Mouse (Mus musculus): Measurements from ENCODE around the gene Gm49380. TPM values are rescaled to one million over a fixed set of nuclear protein-coding genes. Genes with fewer than 3 reads are reported as not detected.

Gene Gm49380
- total and polyA plus RNA-seq, 2 experiments from 2014 or later, result 0.81 TPM; not detected in 1

DNA sequence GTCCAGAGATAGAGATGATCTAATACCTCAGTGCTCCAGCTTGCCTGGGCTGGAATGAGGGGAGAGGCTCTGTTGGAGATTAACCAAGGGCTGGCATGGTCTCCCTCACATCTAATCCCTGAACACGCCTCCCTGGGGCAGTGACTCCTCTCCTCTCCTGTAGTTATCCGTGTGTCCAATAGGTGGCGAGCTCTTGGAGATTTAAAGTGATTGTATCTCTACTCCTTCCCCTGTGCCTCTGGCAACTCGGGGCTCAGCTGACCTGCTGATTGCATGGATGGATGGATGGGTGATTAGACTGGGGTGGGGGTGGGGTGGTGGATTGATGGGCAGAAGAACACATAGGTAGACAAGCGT, 36.6 kb downstream of the Gm49380 start:
- H3K36me3 ChIP-seq (ENCODE audit: insufficient read depth), result no peaks in the 10 kb centered on the region
- TF ChIP-seq CTCF (IDR thresholded peaks at IDR 0.05; ENCODE audit: low read depth), result peak; percentile 62
- no peak overlapping the region for H3K27ac ChIP-seq (ENCODE audit: low read depth, low read length)
- 16% methylated on average over 5 of the region's 5 CpGs for WGBS
- H3K9me3 ChIP-seq (ENCODE audit: low read length), result no peaks in the 10 kb centered on the region
- no peak overlapping the region for H3K4me3 ChIP-seq (ENCODE audit: low read depth, low read length)
- H3K27me3 ChIP-seq (ENCODE audit: insufficient read depth, low read length), result no peaks in the 10 kb centered on the region; the same call in 1 of the 2 replicates
- ATAC-seq (no peak), DNase-seq (peak; percentile 58)
- H3K4me1 ChIP-seq (ENCODE audit: insufficient read depth), result no peaks in the 10 kb centered on the region
- no peak overlapping the region for H3K4me2 ChIP-seq (ENCODE audit: low read depth)
- no peak overlapping the region for H3K9ac ChIP-seq

DNA sequence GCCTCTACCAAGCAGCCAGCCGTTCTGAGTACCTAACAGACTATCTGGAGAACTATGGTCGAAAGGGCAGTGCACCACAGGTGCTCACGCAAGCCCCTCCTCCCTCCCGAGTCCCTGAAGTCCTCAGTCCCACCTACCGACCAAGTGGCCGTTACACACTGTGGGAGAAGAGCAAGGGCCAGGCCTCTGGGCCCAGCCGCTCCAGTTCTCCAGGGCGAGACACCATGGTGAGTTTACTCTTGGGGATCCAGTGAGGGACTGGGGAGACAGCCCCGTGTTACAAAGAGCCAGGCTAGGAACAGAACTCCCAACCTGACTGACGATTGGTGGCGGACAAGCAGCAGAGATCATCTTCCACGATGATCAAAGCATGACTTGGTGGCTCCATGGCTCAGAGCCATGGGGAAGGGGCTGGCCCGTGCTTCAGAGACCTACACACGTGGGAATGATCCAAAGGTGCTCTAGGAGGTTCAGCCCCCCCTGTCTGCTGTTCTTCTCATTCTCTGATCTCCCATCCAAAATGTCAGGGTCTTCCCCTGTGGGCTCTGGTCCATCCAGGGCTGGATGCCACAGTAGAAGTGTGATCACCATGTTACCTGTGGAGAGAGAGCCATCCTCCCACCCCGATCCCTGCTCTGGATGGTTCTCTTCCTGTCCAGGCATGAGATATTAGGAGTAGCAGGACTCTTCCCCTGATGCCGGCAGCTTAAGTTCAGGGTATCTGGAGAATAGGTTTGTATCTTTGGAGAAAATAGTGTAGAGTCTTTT, 37.1 kb downstream of the Gm49380 start:
- H3K4me1 ChIP-seq (ENCODE audit: insufficient read depth), result no peaks in the 10 kb centered on the region
- H3K27ac ChIP-seq (ENCODE audit: low read depth, low read length), result no peak overlapping the region
- no peaks in the 10 kb centered on the region for H3K36me3 ChIP-seq (ENCODE audit: insufficient read depth)
- DNase-seq, result no peak
- no peak for ATAC-seq
- H3K4me2 ChIP-seq (ENCODE audit: low read depth), result no peak overlapping the region
- no peak overlapping the region for H3K9ac ChIP-seq
- no peaks in the 10 kb centered on the region; the same call in 1 of the 2 replicates for H3K27me3 ChIP-seq (ENCODE audit: insufficient read depth, low read length)
- H3K9me3 ChIP-seq (ENCODE audit: low read length), result no peaks in the 10 kb centered on the region
- no peak for TF ChIP-seq CTCF (IDR thresholded peaks at IDR 0.05; ENCODE audit: low read depth)
- H3K4me3 ChIP-seq (ENCODE audit: low read depth, low read length), result no peak overlapping the region
- 67% methylated on average over 16 of the region's 16 CpGs for WGBS

DNA sequence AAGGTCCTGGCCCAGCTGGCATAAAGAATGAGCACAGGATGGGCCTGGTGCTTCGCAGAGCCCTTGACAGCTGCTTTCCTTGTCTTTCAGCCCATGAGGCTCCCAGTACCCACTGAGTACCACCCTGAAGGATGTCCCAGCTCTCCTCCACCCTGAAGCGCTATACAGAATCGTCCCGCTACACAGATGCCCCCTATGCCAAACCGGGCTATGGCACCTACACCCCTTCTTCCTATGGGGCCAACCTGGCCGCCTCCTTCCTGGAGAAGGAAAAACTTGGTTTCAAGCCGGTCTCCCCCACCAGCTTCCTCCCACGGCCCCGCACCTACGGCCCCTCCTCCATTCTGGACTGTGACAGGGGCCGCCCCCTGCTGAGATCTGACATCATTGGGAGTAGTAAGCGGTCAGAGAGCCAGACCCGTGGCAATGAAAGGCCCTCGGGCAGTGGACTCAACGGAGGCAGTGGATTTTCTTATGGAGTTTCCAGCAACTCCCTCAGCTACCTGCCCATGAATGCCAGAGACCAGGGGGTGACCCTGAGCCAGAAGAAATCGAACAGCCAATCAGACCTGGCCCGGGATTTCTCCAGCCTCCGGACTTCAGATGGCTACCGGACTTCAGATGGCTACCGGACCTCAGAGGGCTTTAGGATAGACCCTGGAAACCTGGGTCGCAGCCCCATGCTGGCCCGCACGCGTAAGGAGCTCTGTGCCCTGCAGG, 37.9 kb downstream of the Gm49380 start:
- WGBS, result 76% methylated on average over 24 of the region's 24 CpGs
- H3K9me3 ChIP-seq (ENCODE audit: low read length), result no peaks in the 10 kb centered on the region
- no peak for DNase-seq
- no peak for ATAC-seq
- TF ChIP-seq CTCF (IDR thresholded peaks at IDR 0.05; ENCODE audit: low read depth), result no peak
- no peaks in the 10 kb centered on the region for H3K4me1 ChIP-seq (ENCODE audit: insufficient read depth)
- no peaks in the 10 kb centered on the region; the same call in 1 of the 2 replicates for H3K27me3 ChIP-seq (ENCODE audit: insufficient read depth, low read length)
- no peak overlapping the region for H3K9ac ChIP-seq
- H3K27ac ChIP-seq (ENCODE audit: low read depth, low read length), result no peak overlapping the region
- no peak overlapping the region for H3K4me2 ChIP-seq (ENCODE audit: low read depth)
- H3K36me3 ChIP-seq (ENCODE audit: insufficient read depth), result no peaks in the 10 kb centered on the region
- no peak overlapping the region for H3K4me3 ChIP-seq (ENCODE audit: low read depth, low read length)

DNA sequence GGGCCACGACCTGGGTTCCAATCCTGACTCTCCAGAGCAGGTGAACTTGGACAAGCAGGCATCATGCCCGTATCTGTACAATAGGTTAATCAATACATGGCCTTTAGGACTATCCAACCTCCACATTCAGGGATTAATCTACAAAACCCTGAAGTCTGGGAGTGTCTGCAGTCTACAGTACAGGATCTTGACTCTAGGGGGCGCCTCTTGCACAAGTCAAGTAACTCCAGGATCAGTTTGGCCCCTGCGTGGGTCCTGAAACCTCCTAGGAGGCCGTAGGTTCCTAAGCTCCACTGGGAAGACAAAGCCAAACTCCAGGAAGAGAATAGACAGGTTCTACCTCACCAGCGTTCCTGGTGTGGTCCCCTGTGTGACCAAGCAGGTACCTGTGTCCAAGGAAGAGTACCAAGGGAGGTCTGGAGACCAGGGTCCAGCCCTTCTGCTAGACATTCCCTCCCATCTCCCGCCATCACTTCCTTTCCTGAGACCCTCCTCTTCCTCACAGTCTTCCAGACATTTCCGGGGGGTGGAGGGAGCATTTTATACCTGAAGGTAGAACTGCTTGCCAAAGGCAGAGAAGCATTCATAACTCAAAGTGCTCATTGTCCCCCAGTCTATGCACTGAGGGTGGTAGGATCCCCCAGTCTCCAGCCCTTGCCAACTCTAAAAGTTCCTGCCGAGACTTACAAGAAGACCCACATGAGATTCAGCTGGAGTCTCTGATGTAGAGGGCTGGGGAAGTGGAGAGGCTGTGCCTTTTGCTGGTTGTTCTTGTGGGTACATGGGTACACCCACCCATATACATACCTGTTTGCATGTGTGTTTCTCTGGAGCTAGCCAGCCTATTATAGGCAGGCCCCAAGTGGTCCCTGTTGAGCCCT, 38.7 kb downstream of the Gm49380 start:
- peak; percentile 9; the same call in 1 of the 2 replicates for TF ChIP-seq CTCF (IDR thresholded peaks at IDR 0.05; ENCODE audit: low read depth)
- Histone ChIP-seq H3K27ac (ENCODE audit: low read depth, low read length) (no peak overlapping the region), H3K27me3 (ENCODE audit: insufficient read depth, low read length) (no peaks in the 10 kb centered on the region; the same call in 1 of the 2 replicates), H3K9ac (no peak overlapping the region), H3K4me3 (ENCODE audit: low read depth, low read length) (no peak overlapping the region), H3K36me3 (ENCODE audit: insufficient read depth) (no peaks in the 10 kb centered on the region), H3K4me1 (ENCODE audit: insufficient read depth) (no peaks in the 10 kb centered on the region), H3K4me2 (ENCODE audit: low read depth) (no peak overlapping the region), H3K9me3 (ENCODE audit: low read length) (no peaks in the 10 kb centered on the region)
- ATAC-seq (no peak), DNase-seq (no peak)
- 52% methylated on average over 9 of the region's 9 CpGs for WGBS

DNA sequence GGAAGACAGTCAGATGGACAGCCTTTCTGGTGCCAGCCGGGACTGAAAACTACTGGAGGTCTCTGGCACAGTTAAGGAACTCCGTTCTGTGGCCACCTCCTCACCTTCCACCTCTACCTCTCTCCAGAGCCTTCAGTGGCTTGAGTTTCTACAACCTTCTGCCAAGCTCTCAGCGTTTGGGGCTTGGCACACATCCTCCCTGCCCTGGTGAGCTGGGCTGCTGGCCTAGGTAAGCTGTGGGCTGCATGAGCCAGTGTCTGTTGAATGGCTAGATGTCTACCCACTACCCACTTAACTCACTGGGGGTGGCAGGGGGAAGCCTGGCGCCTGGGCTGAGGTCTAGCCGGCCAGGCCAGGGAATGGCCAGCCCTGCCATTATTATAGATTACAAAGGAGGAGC, 40.2 kb downstream of the Gm49380 start:
- peak overlapping the region; percentile 3; the same call in 1 of the 2 replicates for H3K9ac ChIP-seq
- 46% methylated on average over 5 of the region's 5 CpGs for whole genome bisulfite sequencing

DNA sequence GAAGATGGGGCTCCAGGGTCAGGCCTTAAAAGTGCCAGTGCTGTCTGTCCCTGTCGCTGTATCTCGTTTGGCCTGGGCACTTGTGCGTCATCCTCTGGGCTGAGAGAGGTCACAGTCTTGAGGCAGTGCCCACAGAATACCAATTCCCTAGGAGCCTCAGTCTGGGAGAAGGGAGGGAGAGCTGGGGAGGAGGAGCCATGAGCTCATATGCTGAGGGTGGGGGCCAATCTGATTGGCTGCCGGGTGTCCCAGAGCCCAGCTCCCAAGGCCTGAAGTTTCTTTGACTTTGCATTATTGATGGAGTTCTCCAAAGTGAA, 40.7 kb downstream of the Gm49380 start:
- Histone ChIP-seq H3K9ac (0 out of 2 replicates have a peak overlapping the region, but pooled peaks have one; percentile 3), H3K27ac (ENCODE audit: low read depth, low read length) (peak overlapping the region; percentile 72), H3K4me2 (ENCODE audit: low read depth) (peak overlapping the region; percentile 15; the same call in 1 of the 2 replicates), H3K36me3 (ENCODE audit: insufficient read depth) (no peaks in the 10 kb centered on the region), H3K4me1 (ENCODE audit: insufficient read depth) (no peaks in the 10 kb centered on the region), H3K4me3 (ENCODE audit: low read depth, low read length) (no peak overlapping the region), H3K27me3 (ENCODE audit: insufficient read depth, low read length) (no peaks in the 10 kb centered on the region; the same call in 1 of the 2 replicates), H3K9me3 (ENCODE audit: low read length) (no peaks in the 10 kb centered on the region)
- TF ChIP-seq CTCF (IDR thresholded peaks at IDR 0.05; ENCODE audit: low read depth), result no peak
- DNase-seq, result no peak
- ATAC-seq, result peak; percentile 72
- WGBS, result 14% methylated on average over 4 of the region's 4 CpGs

More for the DNA sequence above, 40.2 kb downstream of the Gm49380 start:
- no peaks in the 10 kb centered on the region for H3K36me3 ChIP-seq (ENCODE audit: insufficient read depth)
- H3K27me3 ChIP-seq (ENCODE audit: insufficient read depth, low read length), result no peaks in the 10 kb centered on the region; the same call in 1 of the 2 replicates
- H3K4me2 ChIP-seq (ENCODE audit: low read depth), result peak overlapping the region; percentile 15; the same call in 1 of the 2 replicates
- H3K27ac ChIP-seq (ENCODE audit: low read depth, low read length), result 0 out of 2 replicates have a peak overlapping the region, but pooled peaks have one; percentile 15
- H3K4me3 ChIP-seq (ENCODE audit: low read depth, low read length), result no peak overlapping the region
- DNase-seq (no peak), ATAC-seq (no peak)
- no peak for TF ChIP-seq CTCF (IDR thresholded peaks at IDR 0.05; ENCODE audit: low read depth)
- no peaks in the 10 kb centered on the region for H3K4me1 ChIP-seq (ENCODE audit: insufficient read depth)
- no peaks in the 10 kb centered on the region for H3K9me3 ChIP-seq (ENCODE audit: low read length)
